Mouse (Mus musculus) left cerebral cortex, adult 11 months (tissue): ENCODE measurements around the gene Aldob.
"Not testable (repeated sequence)": the region's sequence is repeated elsewhere in the genome, so short reads cannot be mapped to it uniquely, and the experiment has no call there.

Experiments
- DNase-seq: peaks from one replicate; pipeline ENCODE4 v3.0.0; 2022; ENCODE audit warnings: low spot score

Gene Aldob

DNA sequence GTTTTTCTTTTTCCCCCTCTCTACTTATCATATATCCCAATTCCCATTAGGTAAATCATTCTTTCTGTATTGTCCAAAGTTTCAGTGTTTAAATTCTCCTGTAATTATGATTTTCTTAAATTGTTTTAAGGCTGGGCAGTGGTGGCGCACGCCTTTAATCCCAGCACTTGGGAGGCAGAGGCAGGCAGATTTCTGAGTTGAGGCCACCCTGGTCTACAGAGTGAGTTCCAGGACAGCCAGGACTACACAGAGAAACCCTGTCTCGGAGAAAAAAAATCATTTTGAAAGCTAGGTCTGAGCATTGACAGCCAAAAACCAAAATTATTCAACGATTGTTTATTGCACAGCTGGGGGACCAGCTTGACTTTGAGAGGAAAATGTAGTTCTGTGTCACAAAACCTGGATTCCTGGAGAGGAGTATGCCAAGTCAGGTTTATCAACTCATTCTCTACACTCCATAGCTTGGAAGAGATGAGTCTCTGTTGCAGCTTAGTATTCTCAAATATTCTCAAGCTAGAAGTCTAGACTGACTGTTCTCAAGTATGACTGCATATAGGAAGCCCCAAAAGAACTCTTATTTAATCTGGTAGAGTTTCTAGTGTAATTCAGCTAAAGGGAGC, 13.6 kb downstream of the Aldob start:
- DNase-seq = no peak

GRCm38 (mm10) chr4:49535036-49535435, 14.3 kb downstream of the Aldob start:
- DNase-seq = no peak

- peak; percentile 67 for DNase-seq
These were observed 26.8 kb downstream of the Aldob start for GRCm38 (mm10) chr4:49522576-49522975.

DNA sequence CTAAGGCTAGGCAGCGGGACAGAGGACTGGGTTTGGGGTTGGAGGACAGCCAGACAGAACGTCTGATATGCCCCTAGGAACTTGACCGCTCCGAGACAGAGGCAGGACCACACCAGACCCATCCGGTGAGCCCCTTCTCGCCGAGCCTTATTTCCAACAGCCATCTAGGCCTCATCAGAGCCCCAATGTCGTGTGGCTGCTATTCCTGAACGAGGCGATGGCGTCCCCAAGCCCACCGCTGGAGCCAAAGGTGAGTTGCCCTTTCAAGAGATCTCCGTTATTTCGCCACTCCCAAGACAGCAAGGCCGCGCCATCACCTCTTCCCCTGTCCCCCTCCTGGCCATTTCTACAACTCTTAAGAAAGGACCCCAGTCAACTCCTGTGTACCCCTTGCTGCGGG, 28.0 kb downstream of the Aldob start:
- DNase-seq = no peak

- peak; percentile 94 for DNase-seq
These were observed 28.6 kb downstream of the Aldob start, which contains the start of the genes Mrpl50 and Zfp189 for GRCm38 (mm10) chr4:49520572-49521340. TSS of gene Mrpl50 (minus strand) at chr4:49521093. TSS of gene Zfp189 (plus strand) at chr4:49521176.

- no peak for DNase-seq
These were observed 29.9 kb downstream of the Aldob start for GRCm38 (mm10) chr4:49519476-49519875.

DNA sequence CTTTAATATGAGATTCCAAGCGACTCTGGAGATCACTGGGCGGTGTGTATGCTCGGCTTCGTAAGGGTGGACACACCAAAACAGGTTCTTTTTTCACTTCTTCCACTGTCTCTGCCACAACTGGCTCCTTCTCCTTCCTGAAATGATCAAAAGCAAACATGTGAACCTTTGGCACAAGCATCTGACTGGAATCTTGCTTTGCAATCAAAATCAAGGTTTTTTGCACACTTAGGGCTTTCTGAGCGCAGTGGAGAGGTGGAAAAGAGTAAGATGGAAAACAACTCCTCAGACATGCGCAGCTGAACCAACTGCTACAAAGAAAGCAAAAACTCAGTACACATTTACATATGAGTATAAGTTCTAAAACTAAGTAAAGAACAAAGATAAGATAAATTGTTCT, 34.9 kb downstream of the Aldob start:
- no peak for DNase-seq

- DNase-seq = no peak
These were observed 36.7 kb downstream of the Aldob start for GRCm38 (mm10) chr4:49512636-49513035.

DNA sequence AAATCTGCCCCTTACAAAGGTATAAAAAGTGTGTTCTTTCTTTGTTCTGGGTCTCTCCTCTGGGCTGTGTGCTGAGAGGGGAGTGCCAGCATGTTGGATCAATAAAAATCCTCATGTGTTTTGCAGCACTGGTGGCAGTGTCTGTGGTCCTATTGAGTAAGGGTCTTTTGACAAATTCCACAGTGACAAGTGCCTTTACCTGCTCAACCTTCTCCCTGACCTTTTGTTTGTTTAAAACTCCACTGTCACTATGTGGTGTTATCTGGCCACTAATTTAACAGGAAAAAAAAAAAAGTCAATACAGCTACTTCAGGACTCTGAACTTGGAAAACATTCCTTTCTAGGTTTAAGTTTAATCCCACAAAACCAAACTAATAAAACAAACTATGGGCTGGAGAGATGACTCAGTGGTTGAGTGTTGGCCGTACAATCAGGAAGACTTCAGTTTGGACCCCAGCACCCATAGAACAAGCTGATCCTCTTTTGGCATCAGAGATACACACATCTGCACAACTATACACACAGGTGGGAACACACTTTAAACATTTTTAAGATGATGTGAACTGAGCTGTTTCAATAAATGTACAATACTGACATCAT, 39.0 kb downstream of the Aldob start:
- not testable (repeated sequence) for DNase-seq

DNA sequence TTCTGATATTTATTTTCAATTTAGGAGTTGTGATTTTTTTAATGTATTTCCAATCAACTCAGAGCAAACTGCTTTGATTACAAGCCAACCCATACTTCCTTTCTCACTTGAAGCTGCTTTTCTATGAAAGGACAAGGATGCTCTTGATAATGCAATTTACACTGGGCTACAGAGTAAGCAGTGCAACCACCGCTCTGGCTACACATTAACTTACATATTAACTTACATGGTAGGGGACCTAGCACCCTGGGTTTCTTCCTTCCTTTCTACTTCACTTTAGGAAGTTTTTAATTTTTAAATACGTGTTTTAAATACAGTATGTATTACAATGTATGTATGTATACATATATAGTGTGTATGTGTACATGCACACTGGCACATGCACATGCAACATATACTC, 40.2 kb downstream of the Aldob start:
- no peak for DNase-seq

DNA sequence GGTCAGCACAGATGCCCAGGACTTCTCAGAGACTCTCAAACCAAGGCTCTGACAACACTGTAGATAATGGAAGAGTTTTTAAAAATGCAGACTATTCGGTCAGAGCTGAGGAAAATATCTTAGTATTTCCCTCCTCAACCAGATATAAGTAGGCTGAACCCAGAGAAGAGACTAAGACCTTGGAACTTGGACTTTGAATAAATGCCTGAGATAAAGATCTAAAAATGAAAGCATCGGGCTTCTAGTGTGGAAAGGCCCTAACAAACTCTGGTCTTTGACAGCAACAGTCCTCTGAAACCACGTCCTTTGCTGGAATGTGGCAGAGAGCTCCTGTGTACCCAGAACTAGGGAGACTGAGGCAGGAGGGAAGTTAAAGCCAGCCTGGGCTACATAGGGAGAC, 43.0 kb downstream of the Aldob start, which contains the start of gene Baat:
Gene Baat, minus strand, starts transcription at position 172 of the 400 bp plus-strand sequence.
- no peak for DNase-seq

DNA sequence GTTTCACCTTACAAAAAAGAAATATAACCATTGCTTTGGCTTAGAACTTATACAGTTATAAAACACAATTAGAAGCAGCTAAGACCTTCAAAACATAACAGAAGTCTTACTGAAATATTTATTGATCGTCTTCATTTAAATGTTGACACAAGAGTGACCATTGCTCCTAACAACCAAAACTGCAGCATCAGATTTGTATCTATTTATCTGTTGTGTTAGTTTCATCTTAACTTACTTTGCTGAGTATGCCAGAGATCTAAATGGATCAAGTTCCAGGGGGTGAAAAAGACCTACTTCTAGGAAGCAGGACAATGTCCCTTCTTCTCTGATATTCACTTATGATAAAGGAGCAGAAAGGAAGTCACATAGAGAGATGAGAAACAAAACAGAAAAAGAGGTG, 45.8 kb downstream of the Aldob start:
- no peak for DNase-seq
